Mouse (Mus musculus): ENCODE measurements around the gene Dolk. TPM values are rescaled to one million over a fixed set of nuclear protein-coding genes. Genes with fewer than 3 reads are reported as not detected.
A peak's percentile ranks its signal among the peaks of the same experiment; 100 is the strongest.

The Dolk gene
- polyA plus RNA-seq (2015; fragmentation: Nextera tagmentation; extraction: Ambion mirVana), result 15.8 and 18.6 TPM in 2 replicates

DNA sequence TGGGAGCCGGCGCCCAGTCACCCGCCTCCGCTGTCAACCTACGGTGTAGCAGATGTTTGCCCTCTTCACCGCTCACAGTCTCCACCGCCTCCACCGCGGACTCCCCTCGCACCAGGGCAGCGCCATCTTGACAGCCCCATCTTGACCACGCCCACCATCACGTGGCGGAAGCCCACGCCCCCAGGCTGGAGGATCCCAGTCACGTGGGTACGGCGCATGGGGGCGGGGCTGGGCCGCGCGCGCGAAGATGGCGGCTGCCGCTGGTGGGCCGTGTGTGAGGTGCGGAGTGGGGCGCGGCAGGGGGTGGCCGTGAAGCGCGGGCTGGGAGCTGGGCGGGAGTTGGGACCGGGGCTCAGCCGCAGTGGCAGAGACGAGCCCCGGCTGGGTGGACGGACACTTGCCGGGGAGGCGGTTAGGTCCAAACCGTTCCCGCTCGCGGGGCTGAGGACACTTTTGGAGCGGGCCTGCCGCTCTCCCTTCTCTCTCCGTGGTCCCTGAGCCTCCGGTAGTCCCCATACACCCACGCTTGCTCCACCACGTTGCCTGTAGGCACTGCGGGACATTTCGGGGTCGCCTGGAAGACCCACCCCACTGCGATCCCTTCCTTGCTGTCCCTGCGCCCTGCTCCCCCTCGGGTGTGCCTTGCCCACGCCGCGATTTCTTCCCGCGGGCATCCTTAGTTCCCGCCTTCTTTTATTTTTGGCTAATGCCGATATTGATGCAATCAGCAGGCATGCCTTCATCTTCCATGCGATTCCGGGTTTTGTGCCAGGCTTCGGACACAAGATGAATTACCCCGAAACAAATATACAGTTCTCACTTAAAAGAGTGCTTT lies at the start of gene Dolk, which contains the start of gene Nup188:
TSS of gene Dolk (minus strand) at position 143 of the 835 bp plus-strand sequence.
TSS of gene Nup188 (plus strand) at position 206 of the 835 bp plus-strand sequence.
- DNase-seq (ENCODE audit: low spot score), result peak; percentile 97

GRCm38 (mm10) chr2:30335324-30335723 lies 49.2 kb upstream of the Dolk start:
- no peak for DNase-seq (ENCODE audit: low spot score)

DNA sequence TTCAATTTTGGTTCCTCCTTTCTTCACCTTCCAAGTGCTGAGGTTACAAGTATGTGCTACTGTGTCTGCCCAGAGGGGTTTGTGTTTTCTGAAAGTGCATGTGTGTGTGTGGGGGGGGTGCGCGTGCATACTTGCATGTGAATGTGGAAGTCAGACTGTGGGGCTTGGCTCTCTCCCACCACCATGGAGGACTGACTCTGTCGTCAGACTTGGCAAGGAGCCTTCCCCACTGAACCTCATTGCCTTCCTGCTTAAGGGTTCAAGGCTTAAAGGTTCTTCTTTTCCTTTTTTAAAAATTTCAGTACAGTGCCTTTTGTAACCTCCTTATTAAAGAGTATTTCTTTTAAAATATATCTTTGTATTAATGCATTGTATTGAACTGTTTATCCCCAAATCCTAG lies 42.7 kb upstream of the Dolk start:
- DNase-seq (ENCODE audit: low spot score), result no peak

GRCm38 (mm10) chr2:30327276-30327675 lies 41.1 kb upstream of the Dolk start:
- no peak for DNase-seq (ENCODE audit: low spot score)

- DNase-seq (ENCODE audit: low spot score), result no peak
Observed at GRCm38 (mm10) chr2:30325296-30325695, 39.2 kb upstream of the Dolk start.

GRCm38 (mm10) chr2:30323111-30323510 lies 37.0 kb upstream of the Dolk start:
- DNase-seq (ENCODE audit: low spot score), result no peak

GRCm38 (mm10) chr2:30319260-30319659 lies 33.1 kb upstream of the Dolk start:
- no peak for DNase-seq (ENCODE audit: low spot score)

GRCm38 (mm10) chr2:30316955-30317354 lies 30.8 kb upstream of the Dolk start:
- no peak for DNase-seq (ENCODE audit: low spot score)

- DNase-seq (ENCODE audit: low spot score), result no peak
Observed at GRCm38 (mm10) chr2:30316136-30316535, 30.0 kb upstream of the Dolk start.

- no peak for DNase-seq (ENCODE audit: low spot score)
Observed at GRCm38 (mm10) chr2:30311481-30311880, 25.3 kb upstream of the Dolk start.

- DNase-seq (ENCODE audit: low spot score), result no peak
Observed at GRCm38 (mm10) chr2:30309351-30309750, 23.2 kb upstream of the Dolk start.

- no peak for DNase-seq (ENCODE audit: low spot score)
Observed at GRCm38 (mm10) chr2:30306087-30306486, 20.0 kb upstream of the Dolk start.

GRCm38 (mm10) chr2:30299966-30300365 lies 13.8 kb upstream of the Dolk start:
- DNase-seq (ENCODE audit: low spot score), result no peak

DNA sequence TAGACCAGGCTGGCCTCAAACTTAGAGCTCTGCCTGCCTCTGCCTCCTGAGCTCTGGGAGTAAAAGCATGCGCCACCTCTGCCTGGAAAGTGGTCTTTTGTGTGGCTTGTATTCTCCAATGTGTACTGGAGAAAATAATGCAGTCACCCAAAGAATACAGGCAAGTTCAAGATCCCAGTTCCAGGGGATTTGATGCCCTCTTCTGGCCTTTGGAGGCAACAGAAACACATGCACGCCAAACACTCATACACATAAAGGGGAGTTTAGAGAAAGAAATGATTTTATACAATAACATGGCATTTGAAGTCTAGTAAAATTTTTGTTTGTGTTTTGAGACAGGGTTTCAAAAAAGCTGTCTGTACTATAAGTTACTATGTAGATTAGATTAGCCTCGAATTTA lies 13.4 kb upstream of the Dolk start:
- no peak for DNase-seq (ENCODE audit: low spot score)

- DNase-seq (ENCODE audit: low spot score), result peak; percentile 56
Observed at GRCm38 (mm10) chr2:30287027-30287373, 866 bp upstream of the Dolk start.

DNA sequence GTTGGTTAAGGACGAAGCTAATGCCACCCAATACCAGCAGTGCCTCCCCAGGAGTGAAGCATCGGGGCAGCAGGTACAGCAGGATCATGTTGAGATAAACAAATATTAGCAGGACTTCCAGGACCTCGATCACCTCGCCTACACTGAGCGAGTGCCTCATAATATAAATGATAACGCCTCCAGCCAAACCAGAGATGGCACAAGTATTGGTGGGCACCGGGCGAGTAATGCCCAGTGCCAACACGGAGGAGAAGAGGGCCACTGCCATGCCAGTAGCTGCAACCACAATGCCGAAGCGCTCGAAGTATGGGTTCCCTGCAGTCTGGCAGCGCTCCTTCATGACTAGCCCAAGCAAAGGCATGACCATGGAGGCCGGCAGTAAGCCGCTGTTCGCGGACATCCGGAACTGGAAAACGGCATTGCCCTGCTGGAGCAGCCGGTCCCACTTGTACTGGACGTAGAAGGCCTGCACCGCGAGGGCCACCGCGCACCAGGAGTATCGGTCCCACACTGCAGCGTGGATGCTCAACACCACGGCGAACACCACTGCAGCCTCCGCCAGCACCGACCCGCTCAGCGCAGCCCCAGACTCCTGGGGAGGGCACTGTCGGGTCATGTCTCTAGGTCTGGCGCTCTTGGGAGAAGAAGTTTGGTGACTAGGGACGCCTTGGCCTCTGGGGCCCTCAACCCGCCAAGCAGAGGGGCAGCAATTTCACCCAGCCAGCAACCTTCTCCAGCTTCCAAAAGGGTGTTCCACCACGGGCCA lies 535 bp downstream of the Dolk start:
- DNase-seq (ENCODE audit: low spot score), result no peak

GRCm38 (mm10) chr2:30285004-30285403 lies 1.1 kb downstream of the Dolk start:
- DNase-seq (ENCODE audit: low spot score), result no peak

- no peak for DNase-seq (ENCODE audit: low spot score)
Observed at GRCm38 (mm10) chr2:30283193-30283592, 2.9 kb downstream of the Dolk start.

DNA sequence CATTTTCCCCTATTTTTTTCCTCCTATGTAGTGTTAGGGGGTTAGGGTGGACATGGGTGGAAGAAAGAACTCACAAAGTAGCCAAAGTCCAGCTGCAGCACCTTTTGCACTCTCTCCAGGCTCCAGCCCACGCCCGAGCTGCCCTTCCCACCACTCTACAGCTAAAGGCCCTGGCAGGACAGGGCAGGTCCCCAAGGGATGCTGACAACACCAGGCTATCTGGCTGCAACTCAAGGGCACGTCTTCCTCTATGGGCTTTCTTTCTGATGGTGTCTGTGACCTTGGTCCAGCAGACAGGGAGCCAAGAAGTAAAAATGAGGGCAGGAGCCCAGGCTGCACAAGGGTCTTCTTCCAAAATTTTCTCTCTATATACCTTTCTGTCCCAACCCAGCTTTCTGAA lies 4.5 kb downstream of the Dolk start:
- no peak for DNase-seq (ENCODE audit: low spot score)

DNA sequence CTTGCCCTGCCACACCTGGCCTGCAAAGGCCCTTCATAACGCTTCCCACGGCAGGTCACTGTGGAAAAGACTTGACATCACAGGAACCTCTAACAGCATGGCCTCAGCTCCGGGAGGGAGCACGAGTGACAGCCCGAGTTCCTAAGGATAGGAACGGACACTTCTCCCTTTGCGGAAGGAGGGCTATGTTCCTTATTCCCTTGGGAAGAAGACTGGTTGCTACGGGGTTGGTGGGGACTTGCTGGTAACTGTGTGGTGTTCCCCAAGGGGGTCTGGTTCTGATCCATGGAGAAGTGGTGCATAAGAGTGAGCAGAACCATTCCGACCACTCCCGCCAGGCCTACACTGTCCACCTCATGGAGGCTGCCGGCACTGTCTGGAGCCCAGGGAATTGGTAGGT lies 5.4 kb downstream of the Dolk start, which contains the start of gene Gm28038:
TSS of gene Gm28038 (plus strand) at position 301 of the 400 bp plus-strand sequence.
- DNase-seq (ENCODE audit: low spot score), result no peak

- DNase-seq (ENCODE audit: low spot score), result peak; percentile 73
Observed at GRCm38 (mm10) chr2:30270134-30270533, 16.0 kb downstream of the Dolk start.

- DNase-seq (ENCODE audit: low spot score), result peak; percentile 18
Observed at GRCm38 (mm10) chr2:30269241-30269990, 16.7 kb downstream of the Dolk start.

All from thymus, postnatal 0 days (tissue).